Mouse (Mus musculus) heart, adult 2 months (tissue): ENCODE measurements around the gene AC134908.4.
"Not testable (repeated sequence)": the region's sequence is repeated elsewhere in the genome, so short reads cannot be mapped to it uniquely, and the experiment has no call there.

ENCODE experiments used
- CTCF ChIP-seq: fragments of 200-600 bp; IDR thresholded peaks from 2 replicates; pipeline ENCODE4 v1.8.1; 2022; ENCODE audit warnings: antibody characterized with exemption, mild to moderate bottlenecking, moderate library complexity
- EP300 ChIP-seq: fragments of 200-500 bp; IDR thresholded peaks from 2 replicates; pipeline ENCODE4 v1.6.1; 2011; ENCODE audit warnings: low read depth, low read length, control low read depth; ENCODE audit not compliant: insufficient read depth
- POLR2A ChIP-seq: fragments of 200-500 bp; IDR thresholded peaks from 2 replicates; pipeline ENCODE4 v1.6.1; 2011; ENCODE audit warnings: mild to moderate bottlenecking, low read depth, low read length, control low read depth; ENCODE audit not compliant: insufficient read depth

DNA sequence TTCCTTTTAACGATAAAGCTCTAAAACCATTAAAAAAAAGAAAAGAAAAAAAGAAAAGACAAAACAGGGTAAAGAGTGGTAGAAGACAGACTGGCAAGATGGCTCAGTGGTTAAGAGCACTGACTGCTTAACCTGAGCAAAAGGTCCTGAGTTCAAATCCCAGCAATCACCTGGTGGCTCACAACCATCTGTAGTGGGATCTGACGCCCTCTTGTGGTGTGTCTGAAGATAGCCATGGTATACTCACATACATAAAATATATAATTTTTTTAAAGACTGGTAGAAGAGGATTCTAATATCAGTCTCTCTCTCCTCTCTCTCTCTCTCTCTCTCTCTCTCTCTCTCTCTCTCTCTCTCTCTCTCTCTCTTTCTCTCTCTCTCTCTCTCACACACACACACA, 12.0 kb upstream of the AC134908.4 start:
- not testable (repeated sequence) for TF ChIP-seq CTCF, POLR2A, EP300
